In genomic region chr11:89002621-89003020, GRCm38 (mm10) we compare ENCODE assay signal across 13 mouse cellular contexts. TPM values are rescaled to one million over a fixed set of nuclear protein-coding genes. Genes with fewer than 3 reads are reported as not detected.
DNase-seq lines count a peak whose midpoint lies in the region; ATAC-seq and TF ChIP-seq lines count a peak whose summit lies in the region.
"Had no signal": no experiment of that assay in that cellular context is flagged by ENCODE, and none has a peak within 500 bp of the region (broad histone marks: within the 10 kb centered on the region; RNA-seq: fewer than 3 reads in every experiment).

No protein-coding gene starts in this region.

- H3K27me3 ChIP-seq in spleen, adult 2 months (ENCODE audit: control insufficient read depth, insufficient read depth, low read length), result no peaks in the 10 kb centered on the region
- no peaks in the 10 kb centered on the region for H3K27me3 ChIP-seq in stomach, embryonic 16.5 days (ENCODE audit: control insufficient read depth, insufficient read depth, low read length)

- peak overlapping the region; percentile 6; the same call in 1 of the 2 replicates for H3K4me3 ChIP-seq in spleen, adult 2 months (ENCODE audit: extremely low read depth, insufficient read depth, insufficient read length)
- H3K4me3 ChIP-seq in stomach, embryonic 16.5 days (replicated peaks; ENCODE audit: low read length), result peak overlapping the region; percentile 7; the same call in 1 of the 2 replicates
- H3K4me3 ChIP-seq: neural tube, embryonic 12.5 days had no signal

- no peak for TF ChIP-seq POLR2A in spleen, adult 2 months (IDR thresholded peaks at IDR 0.05; ENCODE audit: low read depth, low read length)

- peak overlapping the region; percentile 39 for H3K4me2 ChIP-seq in stomach, embryonic 16.5 days (ENCODE audit: low read depth, low read length)
- H3K4me2 ChIP-seq: neural tube, embryonic 12.5 days had no signal

- H3K36me3 ChIP-seq in spleen, adult 2 months (ENCODE audit: control insufficient read depth, insufficient read depth, low read length), result peaks cover 16% of the 10 kb centered on the region
- H3K36me3 ChIP-seq in stomach, embryonic 16.5 days (ENCODE audit: control insufficient read depth, insufficient read depth, low read length), result no peaks in the 10 kb centered on the region
- H3K36me3 ChIP-seq: neural tube, embryonic 12.5 days had no signal

- 65% methylated on average over 5 of the region's 5 CpGs for WGBS in spleen, adult 2 months
- WGBS in stomach, embryonic 16.5 days, result 56% methylated on average over 5 of the region's 5 CpGs

- no peaks in the 10 kb centered on the region for H3K9me3 ChIP-seq in stomach, embryonic 16.5 days (replicated peaks; ENCODE audit: control insufficient read depth, low read length)
- H3K9me3 ChIP-seq: neural tube, embryonic 12.5 days had no signal

- H3K4me1 ChIP-seq in spleen, adult 2 months (ENCODE audit: control insufficient read depth, insufficient read depth, insufficient read length), result peaks cover 29% of the 10 kb centered on the region; the same call in 1 of the 2 replicates
- peaks cover 20% of the 10 kb centered on the region for H3K4me1 ChIP-seq in stomach, embryonic 16.5 days (ENCODE audit: control insufficient read depth, insufficient read depth, low read length)

- no peak for ATAC-seq in stomach, embryonic 16.5 days (ENCODE audit: insufficient read depth, low FRiP score)
- ATAC-seq: activated CD4-positive, CD25-positive, alpha-beta regulatory T cell, adult 4 months had no signal

- H3K27ac ChIP-seq in spleen, adult 2 months (ENCODE audit: insufficient read depth, low read length), result no peak overlapping the region
- H3K27ac ChIP-seq in stomach, embryonic 16.5 days (ENCODE audit: low read length), result peak overlapping the region; percentile 61
- H3K27ac ChIP-seq: neural tube, embryonic 12.5 days had no signal

- no peak for TF ChIP-seq CTCF in spleen, adult 2 months (IDR thresholded peaks at IDR 0.05; ENCODE audit: extremely low read depth, insufficient read depth, insufficient read length, insufficient replicate concordance)

- peak; percentile 32 for DNase-seq in adrenal gland, postnatal 14 days
- no peak for DNase-seq in adrenal gland, postnatal 4 days (ENCODE audit: low spot score in 2 of 2)
- DNase-seq in kidney, adult 18-20 months, result peak; percentile 38
- DNase-seq in kidney, postnatal 4 days, result no peak
- DNase-seq in spleen, adult 2 months (ENCODE audit: low read depth in 1 of 2, low spot score in 2 of 2), result no peak
- no peak for DNase-seq in spleen, postnatal 14 days (ENCODE audit: low spot score in 2 of 2)
- no peak for DNase-seq in frontal cortex, postnatal 36 days (ENCODE audit: low spot score in 2 of 2)
- DNase-seq: kidney, postnatal 10 days; thymus, adult 18-20 months had no signal

- peak overlapping the region; percentile 51; the same call in 1 of the 2 replicates for H3K9ac ChIP-seq in stomach, embryonic 16.5 days (ENCODE audit: low read length)
- H3K9ac ChIP-seq: neural tube, embryonic 12.5 days had no signal

RNA-seq across cellular contexts. Expression of gene Trim25, which starts 3.4 kb away (rescaled TPM):
- total RNA-seq in adrenal gland, postnatal 14 days (2021), result 102 and 115 TPM in 2 replicates
- 100 to 1,000 TPM; 133 to 137 TPM for total RNA-seq in adrenal gland, postnatal 4 days (2021)
- 41.5 and 67.0 TPM in 2 replicates for polyA plus RNA-seq in spleen, adult 2 months (2012; rRNA removed)
- polyA plus RNA-seq in stomach, embryonic 16.5 days (2015; fragmentation: Nextera tagmentation; extraction: Ambion mirVana), result 27.8 and 29.0 TPM in 2 replicates

RNA-seq across cellular contexts. Expression of gene Coil, which starts 32.6 kb away (rescaled TPM):
- total RNA-seq in adrenal gland, postnatal 14 days (2021), result 8.6 and 11.2 TPM in 2 replicates
- total RNA-seq in adrenal gland, postnatal 4 days (2021), result 10 to 100 TPM; 14.0 to 14.3 TPM
- 3.9 and 4.0 TPM in 2 replicates for polyA plus RNA-seq in spleen, adult 2 months (2012; rRNA removed)
- polyA plus RNA-seq in stomach, embryonic 16.5 days (2015; fragmentation: Nextera tagmentation; extraction: Ambion mirVana), result 10.1 and 10.7 TPM in 2 replicates

RNA-seq across cellular contexts. Expression of gene Elobl, which starts 35.9 kb away (rescaled TPM):
- not detected in 2 replicates for total RNA-seq in adrenal gland, postnatal 14 days (2021)
- total RNA-seq in adrenal gland, postnatal 4 days (2021), result not detected
- 0.31 and 0.75 TPM in 2 replicates for polyA plus RNA-seq in spleen, adult 2 months (2012; rRNA removed)
- not detected in 2 replicates for polyA plus RNA-seq in stomach, embryonic 16.5 days (2015; fragmentation: Nextera tagmentation; extraction: Ambion mirVana)
- polyA plus RNA-seq: activated CD4-positive, CD25-positive, alpha-beta regulatory T cell, adult 4 months; limb, embryonic 14.5 days; neural tube, embryonic 12.5 days had no signal

RNA-seq across cellular contexts. Expression of gene Scpep1, which starts 47.4 kb away (rescaled TPM):
- total RNA-seq in adrenal gland, postnatal 14 days (2021), result 129 and 141 TPM in 2 replicates
- total RNA-seq in adrenal gland, postnatal 4 days (2021), result 100 to 1,000 TPM; 149 to 159 TPM
- 15.3 and 17.4 TPM in 2 replicates for polyA plus RNA-seq in spleen, adult 2 months (2012; rRNA removed)
- 88.2 and 93.1 TPM in 2 replicates for polyA plus RNA-seq in stomach, embryonic 16.5 days (2015; fragmentation: Nextera tagmentation; extraction: Ambion mirVana)

Comparison
In these comparisons a context has a peak if more than half of its experiments do, and no peak if none do; other contexts are left out.
1. DNase-seq: peak in adrenal gland, postnatal 14 days (single experiment) and kidney, adult 18-20 months (single experiment); none in adrenal gland, postnatal 4 days (0 of 2), kidney, postnatal 4 days (0 of 2), spleen, adult 2 months (0 of 2), spleen, postnatal 14 days (0 of 2) and frontal cortex, postnatal 36 days (0 of 2).